Mouse (Mus musculus) C2C12 (cell line): ENCODE results near the gene Cux1. TPM values are rescaled to one million over a fixed set of nuclear protein-coding genes. Genes with fewer than 3 reads are reported as not detected.

Source experiments
- H3K27me3 ChIP-seq: one replicate; pipeline ENCODE4 v1.6.1; 2011; ENCODE audit not compliant: control insufficient read depth, insufficient read depth, insufficient read length
- H3K36me3 ChIP-seq: one replicate; pipeline ENCODE4 v1.6.1; 2011; ENCODE audit not compliant: control insufficient read depth, insufficient read depth
- H3K4me3 ChIP-seq: one replicate; pipeline ENCODE4 v1.5.1; 2011; ENCODE audit warnings: mild to moderate bottlenecking, control low read depth; ENCODE audit not compliant: poor library complexity, insufficient read depth, severe bottlenecking
- H3K79me2 ChIP-seq: one replicate; pipeline ENCODE4 v1.6.1; 2011; ENCODE audit not compliant: control insufficient read depth, insufficient read depth
- H3K79me3 ChIP-seq: one replicate; pipeline ENCODE4 v1.6.1; 2011; ENCODE audit warnings: low read depth, control low read depth
- H3ac ChIP-seq: one replicate; pipeline ENCODE3; 2011; ENCODE audit warnings: low read depth; ENCODE audit not compliant: control insufficient read depth, insufficient read length
- CEBPB ChIP-seq: IDR thresholded peaks from one replicate; pipeline ENCODE4 v1.6.1; 2011; ENCODE audit warnings: low read depth, mild to moderate bottlenecking, control low read depth, moderate library complexity
- CTCF ChIP-seq: IDR thresholded peaks from one replicate; pipeline ENCODE4 v1.5.1; 2011; ENCODE audit not compliant: control insufficient read depth, insufficient read depth, insufficient read length
- FOSL1 ChIP-seq: IDR thresholded peaks from one replicate; pipeline ENCODE4 v1.8.0; 2011; ENCODE audit warnings: mild to moderate bottlenecking, low read length; ENCODE audit not compliant: poor library complexity, insufficient read depth, severe bottlenecking
- MAX ChIP-seq: IDR thresholded peaks from one replicate; pipeline ENCODE4 v1.6.1; 2011; ENCODE audit warnings: mild to moderate bottlenecking, control low read depth
- MYOD1 ChIP-seq: IDR thresholded peaks from one replicate; pipeline ENCODE4 v1.6.1; 2011; ENCODE audit warnings: low read depth; ENCODE audit not compliant: control insufficient read depth, insufficient read length
- MYOG ChIP-seq: IDR thresholded peaks from one replicate; pipeline ENCODE4 v1.6.1; 2011; ENCODE audit not compliant: control insufficient read depth, insufficient read length; ENCODE audit errors: extremely low read depth
- USF1 ChIP-seq: IDR thresholded peaks from one replicate; pipeline ENCODE4 v1.6.1; 2011; ENCODE audit warnings: low read depth, mild to moderate bottlenecking, control low read depth, moderate library complexity
- polyA plus RNA-seq: library from polyadenylated mRNA; unstranded; fragments of >200 nt; fragmentation: generic; extraction: Trizol; gene quantifications from one replicate; pipeline ENCODE4 v1.2.1, GENCODE M21; 2012; ENCODE audit warnings: missing spikeins

Gene Cux1
- polyA plus RNA-seq, 1 experiment = 43.9 TPM

GRCm38 (mm10) chr5:136540055-136540838 lies 27.0 kb downstream of the Cux1 start:
- Histone ChIP-seq H3K4me3 (no peak overlapping the region), H3ac (no peak overlapping the region), H3K36me3 (no peaks in the 10 kb centered on the region), H3K79me3 (peaks cover 84% of the 10 kb centered on the region), H3K79me2 (peaks cover 100% of the 10 kb centered on the region), H3K27me3 (no peaks in the 10 kb centered on the region)
- TF ChIP-seq CEBPB = no peak
- no peak for TF ChIP-seq CTCF
- no peak for TF ChIP-seq USF1
- TF ChIP-seq MAX = no peak
- no peak for TF ChIP-seq FOSL1
- no peak for TF ChIP-seq MYOG
- no peak for TF ChIP-seq MYOD1

- Histone ChIP-seq H3K79me2 (peaks cover 97% of the 10 kb centered on the region), H3ac (no peak overlapping the region), H3K79me3 (peaks cover 87% of the 10 kb centered on the region), H3K27me3 (no peaks in the 10 kb centered on the region), H3K36me3 (no peaks in the 10 kb centered on the region), H3K4me3 (no peak overlapping the region)
- TF ChIP-seq USF1 (no peak), CEBPB (no peak), FOSL1 (no peak), CTCF (no peak), MYOD1 (no peak), MAX (no peak), MYOG (no peak)
These were observed 30.5 kb downstream of the Cux1 start for GRCm38 (mm10) chr5:136536753-136537152.

GRCm38 (mm10) chr5:136535976-136536725 lies 31.1 kb downstream of the Cux1 start:
- H3K4me3 ChIP-seq = no peak overlapping the region
- peaks cover 96% of the 10 kb centered on the region for H3K79me2 ChIP-seq
- no peaks in the 10 kb centered on the region for H3K36me3 ChIP-seq
- no peak overlapping the region for H3ac ChIP-seq
- H3K27me3 ChIP-seq = no peaks in the 10 kb centered on the region
- peaks cover 84% of the 10 kb centered on the region for H3K79me3 ChIP-seq
- TF ChIP-seq CEBPB (no peak), CTCF (no peak), MYOG (no peak)

- Histone ChIP-seq H3K79me3 (peaks cover 84% of the 10 kb centered on the region), H3K4me3 (no peak overlapping the region), H3K27me3 (no peaks in the 10 kb centered on the region), H3K36me3 (no peaks in the 10 kb centered on the region), H3K79me2 (peaks cover 96% of the 10 kb centered on the region), H3ac (no peak overlapping the region)
- TF ChIP-seq MAX (no peak), USF1 (no peak), MYOD1 (no peak), CTCF (no peak), MYOG (no peak), FOSL1 (no peak), CEBPB (no peak)
These were observed 32.1 kb downstream of the Cux1 start for GRCm38 (mm10) chr5:136535204-136535603.

GRCm38 (mm10) chr5:136533371-136534276 lies 33.7 kb downstream of the Cux1 start:
- Histone ChIP-seq H3K4me3 (no peak overlapping the region), H3K36me3 (no peaks in the 10 kb centered on the region), H3ac (no peak overlapping the region), H3K79me2 (peaks cover 96% of the 10 kb centered on the region), H3K79me3 (peaks cover 83% of the 10 kb centered on the region), H3K27me3 (no peaks in the 10 kb centered on the region)
- no peak for TF ChIP-seq CTCF
- TF ChIP-seq MYOD1 = no peak
- no peak for TF ChIP-seq MAX
- TF ChIP-seq CEBPB = no peak
- TF ChIP-seq MYOG = no peak
- TF ChIP-seq FOSL1 = no peak
- no peak for TF ChIP-seq USF1
